Mouse (Mus musculus): ENCODE data around the gene Klf8.

Gene Klf8

DNA sequence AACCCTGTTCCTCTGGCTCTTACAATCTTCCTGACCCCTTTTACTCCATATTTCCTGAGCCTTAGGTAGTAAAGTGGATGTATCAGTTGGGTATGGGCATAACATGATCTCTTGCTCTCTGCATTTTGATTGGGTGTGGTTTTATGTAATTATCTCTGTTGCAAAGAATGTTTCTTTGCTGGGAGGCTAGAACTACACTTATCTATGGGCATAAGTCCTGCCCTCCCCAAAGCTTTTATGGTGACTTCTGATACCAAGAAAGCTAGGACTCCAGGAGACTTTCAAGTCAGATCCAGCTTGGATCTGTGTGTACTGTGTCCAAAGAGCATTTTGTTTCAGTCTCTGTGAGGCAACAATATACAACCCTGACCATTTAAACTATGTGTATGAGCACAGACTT is 202.3 kb downstream of the Klf8 start:
- DNase-seq (ENCODE audit: low spot score in 2 of 2): no peak

GRCm38 (mm10) chrX:153440018-153440417 is 202.8 kb downstream of the Klf8 start:
- no peak for DNase-seq (ENCODE audit: low spot score in 2 of 2)
